Mouse (Mus musculus) liver, postnatal 0 days (tissue): ENCODE results near the gene Spred2. TPM values are rescaled to one million over a fixed set of nuclear protein-coding genes. Genes with fewer than 3 reads are reported as not detected.

Experiments
- ATAC-seq: fragments of 200-750 bp; cut with Nextera tagmentation; 2 replicates; pipeline ENCODE4 v1.8.0; 2017; ENCODE audit warnings: mild to moderate bottlenecking, moderate library complexity
- DNase-seq: peaks from one replicate; pipeline ENCODE4 v3.0.0-alpha.2; 2016
- H3K27ac ChIP-seq: fragments of 300-500 bp; sonication (generic); 2 replicates; pipeline ENCODE4 v1.5.1; 2014; ENCODE audit warnings: antibody characterized with exemption, moderate library complexity, mild to moderate bottlenecking, low read depth
- H3K27me3 ChIP-seq: fragments of 300-500 bp; sonication (generic); 2 replicates; pipeline ENCODE4 v1.6.1; 2014; ENCODE audit warnings: low read length, control low read depth, mixed read lengths; ENCODE audit not compliant: insufficient read depth
- H3K36me3 ChIP-seq: fragments of 300-500 bp; sonication (generic); replicated peaks from 2 replicates; pipeline ENCODE4 v1.6.1; 2014; ENCODE audit warnings: mild to moderate bottlenecking, control low read depth, low read length, moderate library complexity, mixed read lengths; ENCODE audit not compliant: insufficient read depth
- H3K4me1 ChIP-seq: fragments of 300-500 bp; sonication (generic); 2 replicates; pipeline ENCODE4 v1.6.1; 2014; ENCODE audit warnings: antibody characterized with exemption, mild to moderate bottlenecking, control low read depth; ENCODE audit not compliant: insufficient read depth
- H3K4me2 ChIP-seq: fragments of 300-500 bp; sonication (generic); 2 replicates; pipeline ENCODE4 v1.6.1; 2014; ENCODE audit warnings: low read depth, mild to moderate bottlenecking, low read length, moderate library complexity, mixed read lengths
- H3K4me3 ChIP-seq: fragments of 300-500 bp; sonication (generic); 2 replicates; pipeline ENCODE4 v1.5.1; 2014; ENCODE audit warnings: low read depth, low read length
- H3K9ac ChIP-seq: fragments of 300-500 bp; sonication (generic); replicated peaks from 2 replicates; pipeline ENCODE4 v1.6.1; 2014; ENCODE audit warnings: mild to moderate bottlenecking, moderate library complexity
- H3K9me3 ChIP-seq: fragments of 300-500 bp; sonication (generic); 2 replicates; pipeline ENCODE4 v1.6.1; 2016; ENCODE audit warnings: mild to moderate bottlenecking, control low read depth, low read length, mixed read lengths
- CTCF ChIP-seq: sonication (generic); IDR thresholded peaks from 2 replicates; pipeline ENCODE4 v1.5.1; 2016; ENCODE audit warnings: antibody characterized with exemption, low read depth
- EP300 ChIP-seq: IDR thresholded peaks from 2 replicates; pipeline ENCODE4 v1.6.1; 2016; ENCODE audit warnings: antibody characterized with exemption, low read depth, mild to moderate bottlenecking
- WGBS: fragments of 180-500 bp; shearing (Covaris S2); extraction: QIAGEN DNeasy Blood & Tissue Kit; methylation state at CpG from one replicate; pipeline ENCODE4 v1.1.7; 2014; ENCODE audit not compliant: insufficient replicate concordance; 5-methylcytosine and 5-hydroxymethylcytosine counted together
- polyA plus RNA-seq: library from polyadenylated mRNA; unstranded; fragments of >200 nt; fragmentation: Nextera tagmentation; extraction: Ambion mirVana; gene quantifications from 2 replicates; pipeline ENCODE4 v1.2.1, GENCODE M21; 2015

Gene Spred2
- polyA plus RNA-seq, 1 experiment from 2014 or later, result 1.3 TPM

DNA sequence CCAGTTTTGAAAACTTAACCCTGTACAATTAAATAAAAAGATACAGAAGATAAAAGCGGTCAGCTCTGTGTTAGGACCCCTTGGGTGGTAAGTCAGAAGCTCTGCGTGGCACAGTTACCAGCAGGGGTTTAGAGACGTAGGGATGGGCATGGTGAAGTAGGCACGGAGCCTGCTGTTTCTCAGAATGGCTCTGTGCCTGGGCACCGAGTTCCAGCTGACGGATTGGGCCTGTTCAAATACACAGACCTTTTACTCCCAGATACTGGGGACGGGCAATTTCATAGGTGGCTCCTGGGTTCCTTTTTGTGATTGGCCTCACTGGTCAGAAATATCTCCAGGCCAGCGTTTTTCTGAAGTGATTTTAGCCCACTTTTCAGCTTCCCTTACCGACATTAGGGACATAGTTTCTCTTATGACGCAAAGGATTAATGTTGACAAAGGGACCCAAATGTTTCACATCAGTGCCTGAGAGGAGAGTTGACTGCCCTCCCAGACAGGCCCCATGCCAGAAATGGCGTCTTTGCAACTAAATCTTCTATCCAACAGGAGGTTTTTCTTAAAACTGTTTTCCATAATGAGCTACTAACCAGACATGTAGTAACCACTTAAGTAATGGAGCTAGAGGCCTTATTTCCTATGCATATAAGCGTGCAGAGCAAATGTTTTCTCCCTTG is 67.3 kb downstream of the Spred2 start:
- peak; percentile 6; the same call in 1 of the 2 replicates for ATAC-seq
- peak overlapping the region; percentile 88 for H3K27ac ChIP-seq
- no peak for DNase-seq
- 62% methylated on average over 12 of the region's 12 CpGs for WGBS
- H3K27me3 ChIP-seq, result no peaks in the 10 kb centered on the region
- H3K36me3 ChIP-seq, result no peaks in the 10 kb centered on the region
- H3K9me3 ChIP-seq, result no peaks in the 10 kb centered on the region
- H3K4me3 ChIP-seq, result no peak overlapping the region
- H3K9ac ChIP-seq, result no peak overlapping the region; the same call in 1 of the 2 replicates
- TF ChIP-seq CTCF (no peak), EP300 (no peak)
- H3K4me2 ChIP-seq, result 0 out of 2 replicates have a peak overlapping the region, but pooled peaks have one; percentile 9
- peaks cover 60% of the 10 kb centered on the region for H3K4me1 ChIP-seq

DNA sequence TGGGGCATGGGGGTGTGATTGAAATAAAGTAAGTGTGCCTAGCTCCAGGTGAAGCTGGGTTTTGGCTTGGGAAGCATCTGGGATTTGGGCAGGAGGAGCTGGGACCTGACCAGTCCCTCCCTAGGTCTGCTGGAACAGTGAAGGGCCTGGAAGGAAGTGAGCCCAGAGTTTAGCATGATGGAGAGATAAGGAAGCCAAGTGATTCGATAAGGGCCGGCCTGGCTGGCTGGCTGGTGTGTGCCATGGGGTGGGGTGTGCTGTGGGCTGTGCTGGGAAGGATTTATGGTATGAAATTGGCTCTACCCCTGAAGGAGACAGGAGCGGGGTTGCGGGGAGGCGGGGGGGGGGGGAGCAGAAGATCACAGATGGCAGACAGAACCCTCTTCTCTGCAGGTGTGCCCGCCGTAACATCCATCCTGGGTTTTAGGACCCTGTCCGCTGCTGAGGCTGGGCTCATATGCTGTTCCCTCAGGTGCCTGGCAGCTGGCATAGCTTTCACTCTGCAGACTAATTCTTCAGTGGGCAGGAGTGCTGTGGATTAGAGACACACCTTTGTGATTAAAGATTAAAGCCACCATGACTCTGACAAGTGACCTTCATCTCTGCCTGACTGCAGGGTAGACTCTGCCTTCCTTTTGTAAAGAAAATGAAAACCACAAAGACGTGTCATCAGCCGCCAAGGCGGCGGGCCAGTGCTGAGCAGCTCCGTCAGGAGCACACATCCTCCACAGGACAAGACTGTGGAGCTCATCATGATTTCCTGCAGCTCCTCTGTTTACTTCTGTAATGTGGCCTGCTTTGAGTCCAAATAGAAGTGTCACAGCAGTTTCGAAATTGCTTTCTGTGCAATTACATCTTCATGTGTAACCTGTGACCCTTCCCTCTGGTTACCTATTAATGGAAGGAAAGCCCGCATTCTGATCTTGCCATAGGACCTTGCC is 68.4 kb downstream of the Spred2 start:
- Histone ChIP-seq H3K27ac (peak overlapping the region; percentile 88), H3K4me1 (peaks cover 55% of the 10 kb centered on the region), H3K36me3 (no peaks in the 10 kb centered on the region), H3K9me3 (no peaks in the 10 kb centered on the region), H3K27me3 (no peaks in the 10 kb centered on the region), H3K4me2 (peak overlapping the region; percentile 43), H3K9ac (no peak overlapping the region), H3K4me3 (no peak overlapping the region)
- ATAC-seq, result peak; percentile 75
- no peak for DNase-seq
- whole genome bisulfite sequencing, result 41% methylated on average over 14 of the region's 15 CpGs
- peak; percentile 43 for TF ChIP-seq EP300
- no peak for TF ChIP-seq CTCF

DNA sequence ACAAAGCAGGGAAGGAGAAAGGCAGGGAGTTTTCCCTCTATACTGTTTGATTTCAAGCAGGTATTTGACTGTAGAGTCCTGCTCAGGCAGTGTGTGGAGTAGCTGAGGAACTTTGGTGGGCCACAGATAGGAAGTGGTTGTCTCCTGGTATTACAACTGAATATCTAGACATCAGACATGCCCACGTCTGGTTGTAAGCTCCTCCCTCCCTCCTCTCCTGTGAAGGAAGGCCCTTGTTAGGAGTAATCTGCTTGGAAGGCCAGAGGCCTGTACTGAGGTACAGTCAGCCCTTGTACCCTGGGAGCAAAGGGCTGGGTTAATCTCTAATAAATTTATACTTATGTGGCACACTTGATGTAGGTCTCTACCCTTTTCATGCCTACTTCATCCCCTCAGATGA is 69.6 kb downstream of the Spred2 start:
- no peak overlapping the region for H3K4me2 ChIP-seq
- no peaks in the 10 kb centered on the region; the same call in 1 of the 2 replicates for H3K36me3 ChIP-seq
- no peak overlapping the region; the same call in 1 of the 2 replicates for H3K9ac ChIP-seq
- peak; percentile 30 for ATAC-seq
- TF ChIP-seq EP300 (no peak), CTCF (no peak)
- H3K9me3 ChIP-seq, result no peaks in the 10 kb centered on the region
- DNase-seq, result no peak
- WGBS, result 16% methylated on average over 1 of the region's 1 CpGs
- peaks cover 55% of the 10 kb centered on the region for H3K4me1 ChIP-seq
- H3K27me3 ChIP-seq, result no peaks in the 10 kb centered on the region
- H3K27ac ChIP-seq, result peak overlapping the region; percentile 88
- no peak overlapping the region for H3K4me3 ChIP-seq

DNA sequence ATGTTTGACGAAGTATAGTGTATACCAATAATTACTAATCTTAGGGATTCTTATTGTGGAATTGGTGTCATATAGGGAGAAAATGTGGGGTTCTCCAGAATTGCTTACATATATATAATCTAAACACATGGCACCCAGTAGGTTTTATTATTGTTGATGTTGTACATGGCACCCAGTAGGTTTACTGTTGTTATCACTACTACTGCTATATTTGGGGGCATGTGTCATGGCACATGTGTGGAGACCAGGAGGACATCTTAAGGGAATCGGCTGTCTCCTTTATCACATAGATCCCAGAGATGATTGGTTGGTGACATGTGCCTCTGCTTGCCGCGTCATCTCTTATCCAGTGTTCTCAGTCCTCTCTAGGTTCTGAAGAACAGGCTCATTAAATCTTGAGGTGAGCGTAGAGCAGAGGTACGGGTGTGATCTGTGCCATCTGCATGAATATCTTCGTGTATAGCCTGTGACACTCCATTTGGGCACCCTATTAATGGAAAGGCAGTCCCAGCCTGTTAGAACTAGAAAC is 70.2 kb downstream of the Spred2 start:
- H3K9me3 ChIP-seq, result no peaks in the 10 kb centered on the region
- H3K36me3 ChIP-seq, result no peaks in the 10 kb centered on the region; the same call in 1 of the 2 replicates
- H3K4me1 ChIP-seq, result peaks cover 53% of the 10 kb centered on the region
- no peaks in the 10 kb centered on the region for H3K27me3 ChIP-seq
- peak overlapping the region; percentile 88; the same call in 1 of the 2 replicates for H3K27ac ChIP-seq
- no peak overlapping the region for H3K4me3 ChIP-seq
- TF ChIP-seq EP300 (no peak), CTCF (no peak)
- ATAC-seq (no peak), DNase-seq (no peak)
- H3K4me2 ChIP-seq, result no peak overlapping the region
- WGBS, result 66% methylated on average over 7 of the region's 7 CpGs
- H3K9ac ChIP-seq, result no peak overlapping the region

DNA sequence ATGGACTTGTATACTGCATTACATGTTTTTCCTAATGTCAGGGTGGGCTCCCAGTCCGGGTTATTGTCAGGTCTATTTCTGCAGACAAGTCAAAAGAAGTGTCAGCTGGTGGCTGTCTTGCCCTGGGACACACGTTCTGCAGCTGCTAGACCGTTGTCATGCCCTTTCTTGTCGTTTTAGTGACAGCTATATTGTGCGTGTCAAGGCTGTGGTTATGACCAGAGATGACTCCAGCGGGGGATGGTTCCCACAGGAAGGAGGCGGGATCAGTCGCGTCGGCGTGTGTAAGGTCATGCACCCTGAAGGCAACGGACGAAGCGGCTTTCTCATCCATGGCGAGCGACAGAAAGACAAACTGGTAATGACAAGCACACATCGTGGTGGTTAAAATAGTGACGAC is 73.8 kb downstream of the Spred2 start:
- Histone ChIP-seq H3K4me2 (no peak overlapping the region), H3K4me3 (no peak overlapping the region), H3K9ac (no peak overlapping the region), H3K27me3 (no peaks in the 10 kb centered on the region), H3K9me3 (no peaks in the 10 kb centered on the region), H3K27ac (no peak overlapping the region), H3K36me3 (peaks cover 5% of the 10 kb centered on the region), H3K4me1 (peaks cover 29% of the 10 kb centered on the region)
- DNase-seq (peak; percentile 48), ATAC-seq (peak; percentile 22; the same call in 1 of the 2 replicates)
- 18% methylated on average over 18 of the region's 18 CpGs for WGBS
- no peak for TF ChIP-seq EP300

DNA sequence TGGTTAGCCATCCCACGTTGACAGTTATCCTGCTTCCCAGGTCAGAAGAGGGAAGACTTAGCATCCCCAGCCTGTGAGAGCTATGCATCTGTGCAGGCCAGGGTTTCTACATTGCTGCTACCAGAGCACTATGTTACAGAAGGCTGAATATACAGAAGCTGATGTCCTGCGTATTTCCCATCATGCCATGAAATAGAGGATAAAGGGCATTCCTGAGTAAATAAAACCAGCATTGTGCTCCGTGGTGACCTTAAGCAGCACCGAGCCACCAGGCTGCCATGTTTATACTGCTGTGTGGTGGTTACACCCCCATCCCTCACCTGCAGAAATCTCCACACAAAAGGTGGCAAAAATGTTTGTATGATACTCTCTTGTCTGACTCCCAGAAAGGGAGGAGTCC is 78.7 kb downstream of the Spred2 start:
- Histone ChIP-seq H3K27ac (peak overlapping the region; percentile 37; the same call in 1 of the 2 replicates), H3K9me3 (no peaks in the 10 kb centered on the region), H3K27me3 (no peaks in the 10 kb centered on the region), H3K4me2 (no peak overlapping the region), H3K36me3 (peaks cover 9% of the 10 kb centered on the region), H3K4me3 (no peak overlapping the region), H3K4me1 (peaks cover 5% of the 10 kb centered on the region), H3K9ac (no peak overlapping the region)
- DNase-seq, result no peak
- WGBS, result 60% methylated on average over 4 of the region's 4 CpGs
- TF ChIP-seq EP300 (no peak), CTCF (no peak)
- ATAC-seq, result peak; percentile 90
